Mouse (Mus musculus): ENCODE measurements around the gene Grik3.
"Not testable (repeated sequence)": the region's sequence is repeated elsewhere in the genome, so short reads cannot be mapped to it uniquely, and the experiment has no call there.

- TF ChIP-seq HCFC1 (IDR thresholded peaks at IDR 0.05; ENCODE audit: borderline replicate concordance, insufficient read depth, low read length); ZNF384 (IDR thresholded peaks at IDR 0.05; ENCODE audit: low read depth, low read length); CHD2 (IDR thresholded peaks at IDR 0.05; ENCODE audit: low read depth, low read length): not testable (repeated sequence)
Observed at GRCm38 (mm10) chr4:125608896-125609295, 118.4 kb downstream of the Grik3 start.
